31 mouse cellular contexts compared by ENCODE assay signal in genomic region chr9:92292922-92293321, GRCm38 (mm10). TPM values are rescaled to one million over a fixed set of nuclear protein-coding genes. Genes with fewer than 3 reads are reported as not detected.
A peak's percentile ranks its signal among the peaks of the same experiment; 100 is the strongest.
DNase-seq lines count a peak whose midpoint lies in the region; ATAC-seq lines count a peak whose summit lies in the region.
"Had no signal": no experiment of that assay in that cellular context is flagged by ENCODE, and none has a peak within 500 bp of the region (broad histone marks: within the 10 kb centered on the region; RNA-seq: fewer than 3 reads in every experiment).

No protein-coding gene starts in this region.

- peaks cover 9% of the 10 kb centered on the region for H3K4me1 ChIP-seq in kidney, embryonic 15.5 days
- H3K4me1 ChIP-seq: embryonic facial prominence, embryonic 12.5 days; embryonic facial prominence, embryonic 15.5 days; forebrain, embryonic 12.5 days; forebrain, embryonic 15.5 days; heart, embryonic 10.5 days; heart, embryonic 13.5 days had no signal

- H3K4me3 ChIP-seq in kidney, embryonic 15.5 days (replicated peaks), result no peak overlapping the region
- H3K4me3 ChIP-seq: embryonic facial prominence, embryonic 12.5 days; embryonic facial prominence, embryonic 15.5 days; erythroblast, embryonic 14.5 days; forebrain, embryonic 12.5 days; forebrain, embryonic 15.5 days; gastrocnemius, adult 2 months; heart, embryonic 10.5 days; heart, embryonic 13.5 days had no signal

- WGBS in kidney, embryonic 15.5 days, result 26% methylated on average over 3 of the region's 3 CpGs

- no peak overlapping the region for H3K4me2 ChIP-seq in kidney, embryonic 15.5 days
- H3K4me2 ChIP-seq: embryonic facial prominence, embryonic 12.5 days; embryonic facial prominence, embryonic 15.5 days; forebrain, embryonic 12.5 days; forebrain, embryonic 15.5 days; heart, embryonic 13.5 days; hindbrain, embryonic 14.5 days had no signal

- no peak overlapping the region for H3K9ac ChIP-seq in kidney, embryonic 15.5 days
- H3K9ac ChIP-seq: embryonic facial prominence, embryonic 12.5 days; embryonic facial prominence, embryonic 15.5 days; forebrain, embryonic 12.5 days; forebrain, embryonic 15.5 days; heart, embryonic 13.5 days; hindbrain, embryonic 14.5 days had no signal

- no peaks in the 10 kb centered on the region for H3K36me3 ChIP-seq in kidney, embryonic 15.5 days
- H3K36me3 ChIP-seq: embryonic facial prominence, embryonic 12.5 days; embryonic facial prominence, embryonic 15.5 days; forebrain, embryonic 12.5 days; forebrain, embryonic 15.5 days; heart, embryonic 10.5 days had no signal

- peak; percentile 90 for ATAC-seq in frontal cortex, adult (ENCODE audit: low TSS enrichment)
- ATAC-seq in kidney, embryonic 15.5 days (replicated peaks; ENCODE audit: low FRiP score), result no peak
- ATAC-seq: forebrain, embryonic 15.5 days; hindbrain, postnatal 0 days; inflammation-experienced regulatory T-cells, adult 6 months had no signal

- DNase-seq in frontal cortex, postnatal 14 days (ENCODE audit: low spot score in 2 of 2), result no peak
- no peak for DNase-seq in kidney, adult 9 months
- peak; percentile 19 for DNase-seq in right cerebral cortex, adult 18-20 months
- no peak for DNase-seq in right cerebral cortex, postnatal 36 days (ENCODE audit: low spot score in 2 of 2)
- DNase-seq in cerebellum, adult 9-10 months, result no peak
- DNase-seq: adrenal gland, adult 2 months; adrenal gland, postnatal 14 days; cerebellum, adult 18-20 months; cerebellum, adult 9-11 months; cerebellum, postnatal 25 days; gastrocnemius, adult 2 months; gastrocnemius, postnatal 14 days; heart, adult 18-20 months; heart, postnatal 14 days; heart, postnatal 4 days had no signal

- no peaks in the 10 kb centered on the region for H3K27me3 ChIP-seq in kidney, embryonic 15.5 days
- H3K27me3 ChIP-seq: embryonic facial prominence, embryonic 12.5 days; embryonic facial prominence, embryonic 15.5 days; forebrain, embryonic 12.5 days; forebrain, embryonic 15.5 days; heart, embryonic 13.5 days; Patski had no signal

- peak overlapping the region; percentile 67 for H3K27ac ChIP-seq in kidney, embryonic 15.5 days
- H3K27ac ChIP-seq: embryonic facial prominence, embryonic 12.5 days; embryonic facial prominence, embryonic 15.5 days; forebrain, embryonic 12.5 days; forebrain, embryonic 15.5 days; gastrocnemius, adult 2 months; heart, embryonic 10.5 days; heart, embryonic 13.5 days; hindbrain, embryonic 14.5 days; hindbrain, postnatal 0 days had no signal

- H3K9me3 ChIP-seq in kidney, embryonic 15.5 days (replicated peaks), result no peaks in the 10 kb centered on the region
- H3K9me3 ChIP-seq: embryonic facial prominence, embryonic 12.5 days; embryonic facial prominence, embryonic 15.5 days; forebrain, embryonic 12.5 days; forebrain, embryonic 15.5 days; heart, embryonic 10.5 days; heart, embryonic 13.5 days had no signal

RNA-seq across cellular contexts. Expression of gene 1700057G04Rik, which starts 16.3 kb away (rescaled TPM):
- not detected in 2 replicates for polyA plus RNA-seq in kidney, embryonic 15.5 days (2015; fragmentation: Nextera tagmentation; extraction: Ambion mirVana)
- polyA plus RNA-seq: adrenal gland, adult 2 months; brain, embryonic 14.5 days; embryonic facial prominence, embryonic 12.5 days; embryonic facial prominence, embryonic 15.5 days; erythroblast, embryonic 14.5 days; forebrain, embryonic 12.5 days; forebrain, embryonic 15.5 days; heart, embryonic 10.5 days; heart, embryonic 13.5 days; heart, embryonic 16.5 days; hindbrain, embryonic 11.5 days; hindbrain, embryonic 14.5 days; hindbrain, postnatal 0 days; Patski had no signal

RNA-seq across cellular contexts. Expression of gene Plscr2, which starts 17.5 kb away (rescaled TPM):
- 29.0 and 29.2 TPM in 2 replicates for polyA plus RNA-seq in kidney, embryonic 15.5 days (2015; fragmentation: Nextera tagmentation; extraction: Ambion mirVana)
- polyA plus RNA-seq: erythroblast, embryonic 14.5 days; inflammation-experienced regulatory T-cells, adult 6 months had no signal

RNA-seq across cellular contexts. Expression of gene Plscr1, which starts 43.4 kb away (rescaled TPM):
- polyA plus RNA-seq in kidney, embryonic 15.5 days (2015; fragmentation: Nextera tagmentation; extraction: Ambion mirVana), result 74.6 and 78.2 TPM in 2 replicates
